Mouse (Mus musculus): ENCODE results near the gene Gm5890. TPM values are rescaled to one million over a fixed set of nuclear protein-coding genes. Genes with fewer than 3 reads are reported as not detected.

Gene Gm5890
- polyA plus RNA-seq (2014; fragmentation: Illumina TruSeq; extraction: RNeasy Lipid Tissue Mini Kit (QIAGEN cat#74804); ENCODE audit: low read depth, low replicate concordance): not detected

GRCm38 (mm10) chr7:20262734-20263133 lies at the start of gene Gm5890:
TSS of gene Gm5890 (minus strand) at chr7:20262834.

GRCm38 (mm10) chr7:20233728-20234127 lies 28.9 kb downstream of the Gm5890 start, which contains the start of gene Gm4498:
TSS of gene Gm4498 (minus strand) at chr7:20233828.

Other genes with a start within 250 kb of the Gm5890 start
- gene Vmn1r91, start 163.2 kb downstream of the Gm5890 start, polyA plus RNA-seq (2014; fragmentation: Illumina TruSeq; extraction: RNeasy Lipid Tissue Mini Kit (QIAGEN cat#74804); ENCODE audit: low read depth, low replicate concordance): not detected
- gene Gm16442, start 140.3 kb downstream of the Gm5890 start, polyA plus RNA-seq (2014; fragmentation: Illumina TruSeq; extraction: RNeasy Lipid Tissue Mini Kit (QIAGEN cat#74804); ENCODE audit: low read depth, low replicate concordance): not detected
- gene Vmn1r93, start 123.7 kb downstream of the Gm5890 start, polyA plus RNA-seq (2014; fragmentation: Illumina TruSeq; extraction: RNeasy Lipid Tissue Mini Kit (QIAGEN cat#74804); ENCODE audit: low read depth, low replicate concordance): not detected
- gene Vmn1r94, start 94.5 kb downstream of the Gm5890 start, polyA plus RNA-seq (2014; fragmentation: Illumina TruSeq; extraction: RNeasy Lipid Tissue Mini Kit (QIAGEN cat#74804); ENCODE audit: low read depth, low replicate concordance): not detected
- gene Vmn1r95, start 69.1 kb downstream of the Gm5890 start, polyA plus RNA-seq (2014; fragmentation: Illumina TruSeq; extraction: RNeasy Lipid Tissue Mini Kit (QIAGEN cat#74804); ENCODE audit: low read depth, low replicate concordance): not detected
- not detected for gene Gm6164, start 57.2 kb downstream of the Gm5890 start, polyA plus RNA-seq (2014; fragmentation: Illumina TruSeq; extraction: RNeasy Lipid Tissue Mini Kit (QIAGEN cat#74804); ENCODE audit: low read depth, low replicate concordance)
- gene Gm4498, start 29.0 kb downstream of the Gm5890 start, polyA plus RNA-seq (2014; fragmentation: Illumina TruSeq; extraction: RNeasy Lipid Tissue Mini Kit (QIAGEN cat#74804); ENCODE audit: low read depth, low replicate concordance): not detected
- not detected for gene Gm4133, start 71.2 kb upstream of the Gm5890 start, polyA plus RNA-seq (2014; fragmentation: Illumina TruSeq; extraction: RNeasy Lipid Tissue Mini Kit (QIAGEN cat#74804); ENCODE audit: low read depth, low replicate concordance)
- gene Gm5728, start 112.6 kb upstream of the Gm5890 start, polyA plus RNA-seq (2014; fragmentation: Illumina TruSeq; extraction: RNeasy Lipid Tissue Mini Kit (QIAGEN cat#74804); ENCODE audit: low read depth, low replicate concordance): not detected
- not detected for gene Vmn1r100, start 155.1 kb upstream of the Gm5890 start, polyA plus RNA-seq (2014; fragmentation: Illumina TruSeq; extraction: RNeasy Lipid Tissue Mini Kit (QIAGEN cat#74804); ENCODE audit: low read depth, low replicate concordance)
- gene Vmn1r101, start 179.8 kb upstream of the Gm5890 start, polyA plus RNA-seq (2014; fragmentation: Illumina TruSeq; extraction: RNeasy Lipid Tissue Mini Kit (QIAGEN cat#74804); ENCODE audit: low read depth, low replicate concordance): not detected
- gene Gm10670, start 212.1 kb upstream of the Gm5890 start, polyA plus RNA-seq (2014; fragmentation: Illumina TruSeq; extraction: RNeasy Lipid Tissue Mini Kit (QIAGEN cat#74804); ENCODE audit: low read depth, low replicate concordance): not detected
- not detected for gene Vmn1r103, start 247.7 kb upstream of the Gm5890 start, polyA plus RNA-seq (2014; fragmentation: Illumina TruSeq; extraction: RNeasy Lipid Tissue Mini Kit (QIAGEN cat#74804); ENCODE audit: low read depth, low replicate concordance)